Mouse (Mus musculus) lung, embryonic 15.5 days (tissue): ENCODE data around the gene Dgcr2. TPM values are rescaled to one million over a fixed set of nuclear protein-coding genes. Genes with fewer than 3 reads are reported as not detected.

Experiments used
- ATAC-seq: fragments of 200-750 bp; cut with Nextera tagmentation; 2 replicates; pipeline ENCODE4 v1.8.0; 2017; ENCODE audit warnings: moderate number of reproducible peaks, borderline replicate concordance; ENCODE audit not compliant: low FRiP score, low TSS enrichment; ENCODE audit errors: extremely low read depth
- H3K27ac ChIP-seq: fragments of 300-500 bp; sonication (generic); 2 replicates; pipeline ENCODE4 v1.5.1; 2015; ENCODE audit warnings: moderate library complexity, mild to moderate bottlenecking, inconsistent platforms
- H3K27me3 ChIP-seq: fragments of 300-500 bp; sonication (generic); 2 replicates; pipeline ENCODE4 v1.6.1; 2015; ENCODE audit warnings: inconsistent platforms
- H3K36me3 ChIP-seq: fragments of 300-500 bp; sonication (generic); 2 replicates; pipeline ENCODE4 v1.6.1; 2015; ENCODE audit warnings: inconsistent platforms
- H3K4me1 ChIP-seq: fragments of 300-500 bp; sonication (generic); 2 replicates; pipeline ENCODE4 v1.6.1; 2015; ENCODE audit warnings: inconsistent platforms
- H3K4me2 ChIP-seq: fragments of 300-500 bp; sonication (generic); 2 replicates; pipeline ENCODE4 v1.6.1; 2015; ENCODE audit warnings: inconsistent platforms, mild to moderate bottlenecking, moderate library complexity
- H3K4me3 ChIP-seq: fragments of 300-500 bp; sonication (generic); 2 replicates; pipeline ENCODE4 v1.5.1; 2015; ENCODE audit warnings: mild to moderate bottlenecking, inconsistent platforms
- H3K9ac ChIP-seq: fragments of 300-500 bp; sonication (generic); 2 replicates; pipeline ENCODE4 v1.6.1; 2015; ENCODE audit warnings: inconsistent platforms
- H3K9me3 ChIP-seq: fragments of 300-500 bp; sonication (generic); 2 replicates; pipeline ENCODE4 v1.6.1; 2016; ENCODE audit warnings: inconsistent platforms
- WGBS: fragments of 180-500 bp; shearing (Covaris S2); methylation state at CpG from one replicate; pipeline ENCODE4 v1.1.7; 2015; 5-methylcytosine and 5-hydroxymethylcytosine counted together
- polyA plus RNA-seq: library from polyadenylated mRNA; unstranded; fragments of >200 nt; fragmentation: Nextera tagmentation; extraction: Ambion mirVana; gene quantifications from 2 replicates; pipeline ENCODE4 v1.2.1, GENCODE M21; 2015

Dgcr2 gene
- polyA plus RNA-seq, 1 experiment from 2014 or later: 93.9 TPM

GRCm38 (mm10) chr16:17893923-17894322 lies 4.4 kb downstream of the Dgcr2 start, which contains the start of gene Tssk1:
TSS of gene Tssk1 (plus strand) at chr16:17894223.
- Histone ChIP-seq H3K9ac (no peak within 1 kb of the TSS), H3K36me3 (no peaks in the 10 kb centered on the region; the same call in 1 of the 2 replicates), H3K27ac (no peak within 1 kb of the TSS), H3K4me2 (no peak within 1 kb of the TSS), H3K27me3 (no peaks in the 10 kb centered on the region), H3K4me3 (no peak within 1 kb of the TSS), H3K4me1 (peaks cover 24% of the 10 kb centered on the region), H3K9me3 (no peaks in the 10 kb centered on the region)
- WGBS: 79% methylated on average over 2 of the region's 2 CpGs
- no peak for ATAC-seq

- Histone ChIP-seq H3K9ac (no peak overlapping the region), H3K27ac (no peak overlapping the region), H3K36me3 (no peaks in the 10 kb centered on the region), H3K27me3 (no peaks in the 10 kb centered on the region), H3K9me3 (no peaks in the 10 kb centered on the region), H3K4me3 (no peak overlapping the region), H3K4me1 (peaks cover 24% of the 10 kb centered on the region), H3K4me2 (no peak overlapping the region)
- 52% methylated on average over 3 of the region's 3 CpGs for WGBS
- ATAC-seq: no peak
Observed at GRCm38 (mm10) chr16:17892606-17893005, 5.8 kb downstream of the Dgcr2 start.

GRCm38 (mm10) chr16:17891567-17891959 lies 6.8 kb downstream of the Dgcr2 start, which contains the start of gene Gm20518:
TSS of gene Gm20518 (minus strand) at chr16:17891671.
- Histone ChIP-seq H3K9me3 (no peaks in the 10 kb centered on the region), H3K27ac (peak within 1 kb of the TSS; percentile 92), H3K36me3 (no peaks in the 10 kb centered on the region), H3K9ac (peak within 1 kb of the TSS; percentile 90), H3K4me1 (peaks cover 24% of the 10 kb centered on the region), H3K4me2 (peak within 1 kb of the TSS; percentile 75), H3K4me3 (peak within 1 kb of the TSS; percentile 74), H3K27me3 (no peaks in the 10 kb centered on the region)
- peak; percentile 98 for ATAC-seq
- under 1% methylated on average over 32 of the region's 38 CpGs for WGBS

GRCm38 (mm10) chr16:17890917-17891566 lies 7.3 kb downstream of the Dgcr2 start:
- Histone ChIP-seq H3K4me3 (peak overlapping the region; percentile 74), H3K36me3 (no peaks in the 10 kb centered on the region), H3K9ac (peak overlapping the region; percentile 90), H3K4me2 (peak overlapping the region; percentile 75), H3K4me1 (peaks cover 24% of the 10 kb centered on the region), H3K9me3 (no peaks in the 10 kb centered on the region), H3K27me3 (no peaks in the 10 kb centered on the region), H3K27ac (peak overlapping the region; percentile 92)
- under 1% methylated on average over 44 of the region's 44 CpGs for WGBS
- ATAC-seq: peak; percentile 67

- ATAC-seq: no peak
- Histone ChIP-seq H3K4me3 (peak overlapping the region; percentile 74), H3K9ac (peak overlapping the region; percentile 90), H3K4me2 (peak overlapping the region; percentile 75), H3K9me3 (no peaks in the 10 kb centered on the region), H3K36me3 (no peaks in the 10 kb centered on the region), H3K27ac (no peak overlapping the region), H3K27me3 (no peaks in the 10 kb centered on the region), H3K4me1 (peaks cover 24% of the 10 kb centered on the region)
- 40% methylated on average over 2 of the region's 2 CpGs for WGBS
Observed at GRCm38 (mm10) chr16:17890342-17890727, 8.0 kb downstream of the Dgcr2 start.

- Histone ChIP-seq H3K4me1 (peaks cover 24% of the 10 kb centered on the region), H3K36me3 (no peaks in the 10 kb centered on the region), H3K27me3 (no peaks in the 10 kb centered on the region), H3K9me3 (no peaks in the 10 kb centered on the region), H3K9ac (no peak overlapping the region), H3K4me2 (peak overlapping the region; percentile 75), H3K27ac (no peak overlapping the region), H3K4me3 (peak overlapping the region; percentile 74)
- WGBS: 81% methylated on average over 6 of the region's 6 CpGs
- ATAC-seq: no peak
Observed at GRCm38 (mm10) chr16:17889689-17890341, 8.5 kb downstream of the Dgcr2 start.

- no peaks in the 10 kb centered on the region for H3K27me3 ChIP-seq
- H3K4me2 ChIP-seq: no peak overlapping the region
- no peak overlapping the region for H3K27ac ChIP-seq
- no peak for ATAC-seq
- H3K4me1 ChIP-seq: peaks cover 11% of the 10 kb centered on the region; the same call in 1 of the 2 replicates
- H3K36me3 ChIP-seq: no peaks in the 10 kb centered on the region
- no peak overlapping the region for H3K9ac ChIP-seq
- no peak overlapping the region for H3K4me3 ChIP-seq
- 70% methylated on average over 6 of the region's 6 CpGs for WGBS
- no peaks in the 10 kb centered on the region for H3K9me3 ChIP-seq
Observed at GRCm38 (mm10) chr16:17884116-17884515, 14.2 kb downstream of the Dgcr2 start.

- no peaks in the 10 kb centered on the region for H3K27me3 ChIP-seq
- no peak for ATAC-seq
- H3K4me1 ChIP-seq: peaks cover 11% of the 10 kb centered on the region; the same call in 1 of the 2 replicates
- H3K4me3 ChIP-seq: no peak overlapping the region
- no peaks in the 10 kb centered on the region for H3K36me3 ChIP-seq
- no peaks in the 10 kb centered on the region for H3K9me3 ChIP-seq
- H3K4me2 ChIP-seq: no peak overlapping the region
- H3K9ac ChIP-seq: no peak overlapping the region
- no peak overlapping the region for H3K27ac ChIP-seq
Observed at GRCm38 (mm10) chr16:17882196-17882595, 16.2 kb downstream of the Dgcr2 start.

GRCm38 (mm10) chr16:17879571-17879970 lies 18.8 kb downstream of the Dgcr2 start:
- Histone ChIP-seq H3K36me3 (no peaks in the 10 kb centered on the region), H3K9me3 (no peaks in the 10 kb centered on the region), H3K27me3 (no peaks in the 10 kb centered on the region), H3K9ac (no peak overlapping the region), H3K4me3 (no peak overlapping the region), H3K4me2 (no peak overlapping the region), H3K4me1 (peaks cover 11% of the 10 kb centered on the region; the same call in 1 of the 2 replicates), H3K27ac (no peak overlapping the region)
- WGBS: 80% methylated on average over 4 of the region's 4 CpGs
- ATAC-seq: no peak

GRCm38 (mm10) chr16:17876096-17876495 lies 22.3 kb downstream of the Dgcr2 start:
- H3K9ac ChIP-seq: no peak overlapping the region
- no peak overlapping the region for H3K4me3 ChIP-seq
- H3K4me1 ChIP-seq: no peaks in the 10 kb centered on the region
- no peak overlapping the region for H3K27ac ChIP-seq
- no peaks in the 10 kb centered on the region for H3K9me3 ChIP-seq
- H3K27me3 ChIP-seq: no peaks in the 10 kb centered on the region
- ATAC-seq: no peak
- WGBS: 91% methylated on average over 1 of the region's 1 CpGs
- H3K4me2 ChIP-seq: no peak overlapping the region
- peaks cover 17% of the 10 kb centered on the region for H3K36me3 ChIP-seq

- 69% methylated on average over 4 of the region's 4 CpGs for WGBS
- Histone ChIP-seq H3K36me3 (peaks cover 26% of the 10 kb centered on the region), H3K4me1 (no peaks in the 10 kb centered on the region), H3K4me2 (no peak overlapping the region), H3K4me3 (no peak overlapping the region), H3K27me3 (no peaks in the 10 kb centered on the region), H3K27ac (no peak overlapping the region), H3K9ac (no peak overlapping the region), H3K9me3 (no peaks in the 10 kb centered on the region)
- no peak for ATAC-seq
Observed at GRCm38 (mm10) chr16:17875174-17875573, 23.2 kb downstream of the Dgcr2 start.

GRCm38 (mm10) chr16:17872995-17873394 lies 25.4 kb downstream of the Dgcr2 start:
- Histone ChIP-seq H3K27ac (no peak overlapping the region), H3K36me3 (peaks cover 29% of the 10 kb centered on the region), H3K27me3 (no peaks in the 10 kb centered on the region), H3K9ac (no peak overlapping the region), H3K9me3 (no peaks in the 10 kb centered on the region), H3K4me2 (no peak overlapping the region), H3K4me1 (no peaks in the 10 kb centered on the region), H3K4me3 (no peak overlapping the region)
- ATAC-seq: no peak
- WGBS: 41% methylated on average over 4 of the region's 4 CpGs
